Mouse (Mus musculus): Measurements from ENCODE around the gene Map3k5. TPM values are rescaled to one million over a fixed set of nuclear protein-coding genes. Genes with fewer than 3 reads are reported as not detected.

Map3k5 gene
- polyA plus RNA-seq, 1 experiment from 2014 or later: 3.0 TPM

DNA sequence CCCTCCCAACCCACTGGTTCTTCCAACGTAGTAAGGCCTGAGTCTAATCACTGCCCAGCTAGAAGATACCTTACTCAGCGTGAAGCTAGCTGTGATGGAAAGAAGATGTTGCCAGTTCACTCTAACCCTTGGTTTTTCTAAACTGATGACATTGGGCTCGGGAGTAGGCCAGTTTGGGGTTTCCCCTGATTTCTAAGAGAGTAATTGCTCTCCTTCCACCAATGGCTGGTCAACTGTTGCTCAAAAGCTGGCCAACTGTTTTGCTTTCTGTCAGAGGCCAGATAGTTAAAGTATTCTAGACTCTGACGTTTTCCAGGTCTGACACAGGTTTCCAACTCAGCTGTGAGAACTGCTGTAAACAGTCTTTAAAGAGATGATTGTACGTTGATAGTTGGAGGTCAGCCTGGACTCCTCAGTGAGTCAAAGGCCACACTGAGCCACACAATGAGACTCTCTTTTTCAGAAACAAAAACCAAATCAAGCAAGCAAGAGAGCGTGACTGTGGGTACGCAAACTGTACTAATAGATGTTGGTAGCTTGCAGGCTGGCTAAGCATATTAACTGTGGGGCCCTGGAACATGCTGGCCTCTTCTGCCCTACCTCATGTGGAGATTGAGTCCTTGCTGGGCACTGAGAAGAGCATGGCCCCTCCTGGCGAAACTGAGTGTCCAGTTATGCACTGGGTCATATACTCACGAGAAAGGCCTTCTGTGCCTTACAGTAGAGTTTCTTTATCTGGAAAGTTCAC, 2.9 kb downstream of the Map3k5 start:
- peak overlapping the region; percentile 37; the same call in 1 of the 2 replicates for H3K27ac ChIP-seq
- peaks cover 12% of the 10 kb centered on the region for H3K27me3 ChIP-seq
- H3K4me1 ChIP-seq: peaks cover 64% of the 10 kb centered on the region
- 63% methylated on average over 9 of the region's 9 CpGs for WGBS
- no peak for ATAC-seq (replicated peaks; ENCODE audit: low FRiP score)
- H3K36me3 ChIP-seq: no peaks in the 10 kb centered on the region
- H3K4me2 ChIP-seq: peak overlapping the region; percentile 37
- no peak overlapping the region for H3K9ac ChIP-seq
- no peak overlapping the region for H3K4me3 ChIP-seq (replicated peaks)
- H3K9me3 ChIP-seq (replicated peaks): no peaks in the 10 kb centered on the region

GRCm38 (mm10) chr10:19938738-19939137, 4.5 kb downstream of the Map3k5 start:
- Histone ChIP-seq H3K27ac (peak overlapping the region; percentile 79), H3K4me2 (peak overlapping the region; percentile 32; the same call in 1 of the 2 replicates), H3K4me1 (peaks cover 61% of the 10 kb centered on the region), H3K9ac (no peak overlapping the region), H3K27me3 (no peaks in the 10 kb centered on the region), H3K9me3 (replicated peaks) (no peaks in the 10 kb centered on the region), H3K36me3 (no peaks in the 10 kb centered on the region), H3K4me3 (replicated peaks) (no peak overlapping the region)
- WGBS: 70% methylated on average over 6 of the region's 6 CpGs
- no peak for ATAC-seq (replicated peaks; ENCODE audit: low FRiP score)

DNA sequence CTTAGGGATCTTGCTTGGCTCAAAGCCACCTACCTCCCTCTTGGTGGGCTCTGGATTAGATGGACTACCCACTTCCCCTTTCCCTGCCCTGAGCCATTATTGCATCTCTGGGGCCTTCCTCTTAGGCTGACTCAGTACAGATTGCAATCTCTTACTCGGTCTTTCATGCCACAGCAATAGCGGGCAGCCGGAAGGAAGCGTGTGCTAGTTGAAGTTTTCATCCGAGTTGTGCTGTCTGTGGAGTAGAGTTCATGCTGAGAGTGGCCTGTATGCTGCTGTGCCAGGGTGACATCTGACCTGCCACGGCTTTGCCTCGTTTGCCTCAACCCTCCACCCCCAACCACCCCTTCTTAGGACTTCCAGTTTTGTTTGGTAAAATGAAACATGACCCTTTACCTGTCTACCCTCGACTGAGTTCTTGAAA, 5.0 kb downstream of the Map3k5 start:
- no peak overlapping the region for H3K9ac ChIP-seq
- H3K4me2 ChIP-seq: peak overlapping the region; percentile 32
- H3K27ac ChIP-seq: peak overlapping the region; percentile 79
- no peaks in the 10 kb centered on the region for H3K36me3 ChIP-seq
- 19% methylated on average over 8 of the region's 8 CpGs for WGBS
- no peaks in the 10 kb centered on the region for H3K9me3 ChIP-seq (replicated peaks)
- H3K4me1 ChIP-seq: peaks cover 61% of the 10 kb centered on the region
- no peaks in the 10 kb centered on the region for H3K27me3 ChIP-seq
- H3K4me3 ChIP-seq (replicated peaks): no peak overlapping the region
- ATAC-seq (replicated peaks; ENCODE audit: low FRiP score): 0 out of 2 replicates have a peak, but pooled peaks have one; percentile 23

GRCm38 (mm10) chr10:19940127-19940526, 5.9 kb downstream of the Map3k5 start:
- ATAC-seq (replicated peaks; ENCODE audit: low FRiP score): no peak
- no peaks in the 10 kb centered on the region for H3K27me3 ChIP-seq
- H3K9ac ChIP-seq: no peak overlapping the region
- H3K4me3 ChIP-seq (replicated peaks): no peak overlapping the region
- no peaks in the 10 kb centered on the region for H3K9me3 ChIP-seq (replicated peaks)
- H3K4me1 ChIP-seq: peaks cover 57% of the 10 kb centered on the region
- no peak overlapping the region for H3K4me2 ChIP-seq
- H3K36me3 ChIP-seq: no peaks in the 10 kb centered on the region
- 83% methylated on average over 7 of the region's 7 CpGs for WGBS
- peak overlapping the region; percentile 79; the same call in 1 of the 2 replicates for H3K27ac ChIP-seq

GRCm38 (mm10) chr10:19940626-19941025, 6.4 kb downstream of the Map3k5 start:
- no peak for ATAC-seq (replicated peaks; ENCODE audit: low FRiP score)
- 68% methylated on average over 8 of the region's 8 CpGs for whole genome bisulfite sequencing
- peak overlapping the region; percentile 60; the same call in 1 of the 2 replicates for H3K27ac ChIP-seq
- H3K36me3 ChIP-seq: no peaks in the 10 kb centered on the region
- H3K4me1 ChIP-seq: peaks cover 53% of the 10 kb centered on the region
- no peak overlapping the region for H3K4me3 ChIP-seq (replicated peaks)
- no peak overlapping the region for H3K9ac ChIP-seq
- H3K27me3 ChIP-seq: no peaks in the 10 kb centered on the region
- H3K9me3 ChIP-seq (replicated peaks): no peaks in the 10 kb centered on the region
- no peak overlapping the region for H3K4me2 ChIP-seq

DNA sequence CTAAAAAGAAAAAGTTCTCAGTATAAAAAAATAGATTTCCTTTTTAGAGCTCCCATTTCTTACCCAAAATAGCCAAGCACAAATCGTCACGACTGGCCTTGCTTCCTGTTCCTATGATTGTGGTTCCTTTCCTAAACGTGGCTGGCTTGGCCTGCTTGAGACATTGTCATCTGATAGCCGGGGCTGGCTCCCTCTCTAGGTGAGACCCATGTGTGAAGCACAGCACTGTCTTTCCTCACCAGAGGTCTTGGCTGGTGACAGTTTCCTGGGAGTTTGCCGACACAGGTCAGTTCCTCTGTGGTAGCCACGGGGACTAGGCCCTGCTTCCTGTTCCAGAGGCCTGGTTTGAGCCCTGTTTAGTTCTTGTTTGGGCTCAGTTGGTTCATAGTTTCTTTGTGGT, 6.8 kb downstream of the Map3k5 start:
- H3K4me3 ChIP-seq (replicated peaks): no peak overlapping the region
- H3K9ac ChIP-seq: no peak overlapping the region
- no peak for ATAC-seq (replicated peaks; ENCODE audit: low FRiP score)
- no peaks in the 10 kb centered on the region for H3K36me3 ChIP-seq
- H3K27me3 ChIP-seq: no peaks in the 10 kb centered on the region
- no peak overlapping the region for H3K4me2 ChIP-seq
- H3K9me3 ChIP-seq (replicated peaks): no peaks in the 10 kb centered on the region
- peaks cover 53% of the 10 kb centered on the region for H3K4me1 ChIP-seq
- WGBS: 44% methylated on average over 6 of the region's 6 CpGs
- H3K27ac ChIP-seq: peak overlapping the region; percentile 60

DNA sequence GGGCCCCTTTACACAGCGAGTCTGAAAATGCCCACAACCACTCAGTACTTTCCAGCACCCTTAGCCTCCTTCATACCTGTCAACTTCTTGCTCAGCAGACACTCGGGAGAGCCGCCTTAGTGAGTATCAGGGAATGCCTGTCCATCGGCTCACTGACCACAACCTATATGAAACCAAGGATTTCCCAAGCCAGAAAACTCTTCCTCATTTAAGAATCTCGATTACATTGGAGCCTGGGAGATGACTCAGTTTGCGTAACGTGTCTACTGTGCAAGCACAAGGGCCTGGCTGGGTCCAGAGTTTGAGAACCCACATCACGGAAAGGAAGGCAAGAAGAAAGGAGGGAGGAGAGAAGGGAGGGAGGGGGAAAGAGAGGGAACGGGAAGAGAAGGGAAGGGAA, 7.6 kb downstream of the Map3k5 start:
- H3K9me3 ChIP-seq (replicated peaks): no peaks in the 10 kb centered on the region
- ATAC-seq (replicated peaks; ENCODE audit: low FRiP score): no peak
- no peaks in the 10 kb centered on the region for H3K36me3 ChIP-seq
- H3K4me2 ChIP-seq: no peak overlapping the region
- no peak overlapping the region for H3K4me3 ChIP-seq (replicated peaks)
- no peaks in the 10 kb centered on the region for H3K27me3 ChIP-seq
- H3K9ac ChIP-seq: no peak overlapping the region
- 86% methylated on average over 9 of the region's 9 CpGs for WGBS
- no peak overlapping the region for H3K27ac ChIP-seq
- peaks cover 48% of the 10 kb centered on the region for H3K4me1 ChIP-seq

DNA sequence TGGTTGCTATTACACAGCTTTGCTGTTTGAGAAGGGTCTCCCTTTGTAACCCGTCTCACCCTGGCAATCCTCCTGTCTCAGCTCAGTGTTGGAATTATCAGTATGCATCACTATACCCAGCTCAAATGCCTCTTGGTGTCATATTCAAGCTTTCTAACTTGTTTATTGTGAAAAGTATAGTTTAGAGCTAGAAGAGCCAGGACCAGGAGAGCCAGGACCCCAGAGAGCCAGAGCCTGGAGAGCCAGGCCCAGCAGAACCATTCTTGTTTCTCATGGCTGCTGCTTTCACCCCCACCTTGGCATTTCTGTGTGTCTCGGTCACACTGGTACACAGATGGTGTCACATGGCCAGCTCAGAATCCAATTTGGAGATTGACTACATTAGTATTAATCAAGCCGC, 8.3 kb downstream of the Map3k5 start:
- Histone ChIP-seq H3K9me3 (replicated peaks) (no peaks in the 10 kb centered on the region), H3K4me1 (peaks cover 41% of the 10 kb centered on the region), H3K4me3 (replicated peaks) (no peak overlapping the region), H3K27me3 (no peaks in the 10 kb centered on the region), H3K27ac (no peak overlapping the region), H3K9ac (no peak overlapping the region), H3K4me2 (no peak overlapping the region), H3K36me3 (no peaks in the 10 kb centered on the region)
- ATAC-seq (replicated peaks; ENCODE audit: low FRiP score): no peak
- WGBS: 92% methylated on average over 3 of the region's 3 CpGs

DNA sequence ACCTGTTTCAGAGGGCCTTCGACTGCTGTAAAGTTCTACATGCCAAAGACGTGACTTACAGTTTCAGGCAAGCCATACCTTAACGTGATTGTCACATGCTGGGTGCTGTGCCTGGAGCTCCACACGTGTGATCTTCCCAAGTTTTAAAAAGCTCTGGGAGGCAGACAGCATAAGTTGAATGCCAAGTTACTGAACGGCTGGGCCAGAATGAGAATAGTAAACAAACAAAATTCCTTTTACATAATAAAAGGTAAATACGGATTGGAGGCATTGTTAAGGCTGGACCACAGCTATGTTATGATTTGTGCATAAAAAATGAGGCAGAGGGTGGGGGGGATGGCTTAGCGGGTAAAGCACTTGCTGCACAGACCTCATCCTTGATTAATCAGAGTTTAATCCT, 11.4 kb downstream of the Map3k5 start:
- no peak overlapping the region for H3K27ac ChIP-seq
- peaks cover 12% of the 10 kb centered on the region for H3K4me1 ChIP-seq
- H3K4me2 ChIP-seq: no peak overlapping the region
- H3K9ac ChIP-seq: no peak overlapping the region
- WGBS: 86% methylated on average over 7 of the region's 7 CpGs
- no peaks in the 10 kb centered on the region for H3K27me3 ChIP-seq
- no peaks in the 10 kb centered on the region for H3K9me3 ChIP-seq (replicated peaks)
- H3K4me3 ChIP-seq (replicated peaks): no peak overlapping the region
- H3K36me3 ChIP-seq: no peaks in the 10 kb centered on the region
- ATAC-seq (replicated peaks; ENCODE audit: low FRiP score): no peak

DNA sequence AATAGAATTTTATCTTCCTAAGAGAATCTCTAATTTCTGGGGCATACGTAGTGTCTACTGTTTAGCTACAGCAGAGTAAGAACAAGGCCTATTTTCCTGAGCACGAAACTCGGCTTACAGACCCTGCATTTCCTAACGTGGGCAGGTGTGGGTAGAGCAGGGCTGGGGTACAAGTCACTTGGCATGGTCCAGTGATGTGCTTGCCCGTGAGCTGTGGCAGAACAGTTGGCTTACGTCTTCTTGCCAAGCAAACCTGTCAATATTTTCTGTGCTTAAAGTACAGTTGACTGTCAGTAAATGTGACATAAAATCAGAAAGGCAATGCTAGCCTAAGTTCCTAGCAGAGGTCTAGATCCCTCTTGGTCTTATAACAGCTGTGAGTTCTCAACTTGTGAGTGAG, 12.4 kb downstream of the Map3k5 start:
- Histone ChIP-seq H3K27ac (no peak overlapping the region), H3K27me3 (no peaks in the 10 kb centered on the region), H3K4me2 (no peak overlapping the region), H3K9me3 (replicated peaks) (no peaks in the 10 kb centered on the region), H3K36me3 (no peaks in the 10 kb centered on the region), H3K9ac (no peak overlapping the region), H3K4me3 (replicated peaks) (no peak overlapping the region), H3K4me1 (peaks cover 2% of the 10 kb centered on the region; the same call in 1 of the 2 replicates)
- ATAC-seq (replicated peaks; ENCODE audit: low FRiP score): no peak
- WGBS: 80% methylated on average over 6 of the region's 6 CpGs

DNA sequence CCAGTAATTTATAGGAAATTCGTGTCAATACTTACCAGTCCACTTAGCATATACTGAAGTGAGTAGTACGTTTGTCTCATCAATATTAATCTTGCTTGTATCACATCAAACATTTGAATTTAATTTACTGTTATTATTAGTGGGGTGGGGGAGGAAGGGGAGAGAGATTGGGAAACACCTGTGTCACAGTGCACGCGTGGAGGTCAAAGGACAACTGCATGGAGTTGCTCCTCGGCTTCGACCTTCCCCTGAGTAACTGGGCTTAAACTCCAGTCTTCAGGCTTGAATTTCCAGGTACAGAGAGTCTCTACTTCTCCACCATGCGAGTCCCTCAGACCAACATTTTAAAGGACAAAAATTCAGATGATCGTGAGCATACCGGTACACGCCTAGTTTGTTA, 13.2 kb downstream of the Map3k5 start:
- H3K4me1 ChIP-seq: no peaks in the 10 kb centered on the region
- H3K4me3 ChIP-seq (replicated peaks): no peak overlapping the region
- H3K27ac ChIP-seq: no peak overlapping the region
- ATAC-seq (replicated peaks; ENCODE audit: low FRiP score): no peak
- no peaks in the 10 kb centered on the region for H3K36me3 ChIP-seq
- no peaks in the 10 kb centered on the region for H3K9me3 ChIP-seq (replicated peaks)
- no peak overlapping the region for H3K4me2 ChIP-seq
- no peaks in the 10 kb centered on the region for H3K27me3 ChIP-seq
- no peak overlapping the region for H3K9ac ChIP-seq
- WGBS: 88% methylated on average over 10 of the region's 10 CpGs

DNA sequence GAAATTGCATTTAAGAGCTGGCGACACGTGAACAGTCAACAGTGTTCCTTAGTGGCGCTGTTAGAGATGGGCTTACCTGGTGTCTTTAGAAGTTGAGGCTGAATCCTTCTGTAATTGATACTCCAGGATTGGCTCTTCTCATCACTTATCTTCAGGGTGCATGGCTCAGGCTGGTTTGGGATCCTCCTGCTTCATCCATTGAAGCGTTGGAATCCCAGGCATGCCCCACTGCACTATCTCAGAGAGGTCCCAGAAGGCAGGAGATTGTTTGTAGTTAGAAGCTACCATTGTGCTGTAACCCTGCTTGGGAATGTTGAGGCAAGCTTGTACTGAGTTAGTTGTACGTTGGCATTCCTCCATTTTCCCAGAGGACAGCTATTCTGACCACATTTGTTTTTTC, 13.6 kb downstream of the Map3k5 start:
- Histone ChIP-seq H3K4me2 (no peak overlapping the region), H3K4me3 (replicated peaks) (no peak overlapping the region), H3K9ac (no peak overlapping the region), H3K36me3 (no peaks in the 10 kb centered on the region), H3K9me3 (replicated peaks) (no peaks in the 10 kb centered on the region), H3K27me3 (no peaks in the 10 kb centered on the region), H3K27ac (no peak overlapping the region), H3K4me1 (peaks cover 3% of the 10 kb centered on the region)
- 91% methylated on average over 5 of the region's 5 CpGs for WGBS
- no peak for ATAC-seq (replicated peaks; ENCODE audit: low FRiP score)

DNA sequence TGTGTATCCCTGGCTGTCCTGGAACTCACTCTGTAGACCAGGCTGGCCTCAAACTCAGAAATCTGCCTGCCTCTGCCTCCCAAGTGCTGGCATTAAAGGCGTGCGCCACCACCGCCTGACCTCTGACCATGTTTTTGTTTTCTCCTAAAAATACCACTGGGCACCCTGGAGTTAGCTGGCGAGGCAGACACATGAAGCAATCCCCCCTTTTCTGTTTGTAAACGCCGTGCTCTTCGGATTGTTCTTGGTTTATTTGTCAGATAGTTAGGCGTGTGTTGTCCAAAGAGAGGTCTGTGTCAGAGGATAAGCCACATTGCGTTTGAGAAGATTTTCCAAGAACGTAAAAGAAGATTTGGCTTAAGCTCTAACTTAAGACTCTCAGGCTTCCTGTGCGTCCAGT, 14.1 kb downstream of the Map3k5 start:
- 92% methylated on average over 11 of the region's 11 CpGs for WGBS
- Histone ChIP-seq H3K4me2 (no peak overlapping the region), H3K36me3 (no peaks in the 10 kb centered on the region), H3K27ac (no peak overlapping the region), H3K4me1 (peaks cover 8% of the 10 kb centered on the region), H3K9me3 (replicated peaks) (no peaks in the 10 kb centered on the region), H3K4me3 (replicated peaks) (no peak overlapping the region), H3K9ac (no peak overlapping the region), H3K27me3 (no peaks in the 10 kb centered on the region)
- ATAC-seq (replicated peaks; ENCODE audit: low FRiP score): no peak

Measured in kidney, embryonic 15.5 days (tissue).